Mouse (Mus musculus) brain, adult 2 months (tissue): ENCODE measurements at regions not wholly inside any gene's neighbourhood (a gene's known extent, or its start where the extent isn't known, plus 50 kb on each side); places are given as distances from the start of the nearest gene placed in this dataset.

Experiments used
- DNase-seq: peaks from one replicate; pipeline ENCODE4 v3.0.0; 2011; ENCODE audit warnings: low read depth, low spot score

DNA sequence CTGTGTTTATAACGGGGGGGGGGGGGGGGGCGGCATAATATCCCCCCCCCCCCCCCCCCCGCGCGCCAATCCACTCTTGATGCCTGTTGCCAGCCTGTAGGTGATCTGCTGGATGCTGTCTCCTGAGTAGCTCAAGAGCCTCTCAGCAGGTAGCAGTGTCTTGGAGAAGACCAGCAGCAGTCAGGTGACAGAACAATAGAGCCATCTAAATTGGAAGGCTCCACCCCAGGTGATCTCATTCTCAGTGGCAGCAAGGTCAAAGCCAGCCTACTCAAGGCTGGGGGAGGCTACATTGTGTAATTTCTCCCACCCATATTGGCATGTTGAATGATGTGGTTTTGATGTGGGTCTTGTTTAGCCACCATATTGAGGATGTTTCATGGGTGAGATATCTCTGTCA is 338.3 kb upstream of the Zfp804a start:
- DNase-seq: no peak

GRCm38 (mm10) chr2:81733484-81733883 is 319.5 kb upstream of the Zfp804a start:
- DNase-seq: no peak

GRCm38 (mm10) chr2:81734031-81734430 is 319.0 kb upstream of the Zfp804a start:
- DNase-seq: peak; percentile 54

GRCm38 (mm10) chr2:81765778-81766177 is 287.2 kb upstream of the Zfp804a start:
- DNase-seq: no peak

DNA sequence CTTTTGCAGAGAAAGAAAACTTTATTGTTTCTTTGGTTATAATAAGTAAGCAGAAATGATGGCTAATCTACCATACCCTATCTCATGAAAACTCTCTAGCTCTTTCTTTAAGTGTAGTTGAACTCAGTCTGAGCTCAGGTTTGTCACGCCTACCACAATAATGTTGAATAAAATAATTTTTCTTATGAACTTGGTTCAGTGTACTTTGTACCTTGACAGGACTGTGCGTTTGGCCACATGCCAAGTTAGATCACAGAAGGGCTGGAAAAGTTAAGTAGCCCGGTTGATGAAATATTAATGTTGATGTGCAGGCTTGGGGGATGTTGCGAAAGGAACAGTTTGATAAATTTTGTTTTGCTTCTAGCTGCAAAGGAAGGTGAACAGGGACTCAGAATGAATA is 270.0 kb upstream of the Zfp804a start:
- no peak for DNase-seq
